ENCODE assay signal across 9 mouse cellular contexts in the genomic region with DNA sequence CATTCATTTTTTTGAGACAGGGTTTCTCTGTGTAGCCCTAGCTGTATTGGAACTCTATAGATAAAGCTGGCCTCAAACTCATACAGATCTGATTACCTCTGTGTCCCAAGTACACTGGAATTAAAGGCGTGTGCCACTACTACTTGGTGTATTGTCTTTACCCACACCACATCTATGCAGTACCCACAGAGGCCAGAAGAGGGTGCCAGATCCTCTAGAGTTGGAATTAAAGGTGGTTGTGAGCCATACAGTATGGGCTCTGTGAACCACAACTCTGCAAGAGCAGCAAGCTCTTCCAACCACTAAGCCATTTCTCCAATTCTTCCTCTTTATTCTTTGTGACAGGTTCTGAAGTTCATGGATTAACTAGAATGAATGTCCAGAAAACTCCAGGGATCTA. TPM values are rescaled to one million over a fixed set of nuclear protein-coding genes. Genes with fewer than 3 reads are reported as not detected.
A peak's percentile ranks its signal among the peaks of the same experiment; 100 is the strongest.
DNase-seq lines count a peak whose midpoint lies in the region; ATAC-seq and TF ChIP-seq lines count a peak whose summit lies in the region.
"Had no signal": no experiment of that assay in that cellular context is flagged by ENCODE, and none has a peak within 500 bp of the region (broad histone marks: within the 10 kb centered on the region; RNA-seq: fewer than 3 reads in every experiment).

No protein-coding gene starts in this region.

- peak; percentile 31 for DNase-seq in gastrocnemius, adult 2 months
- DNase-seq in gastrocnemius, adult 8-10 months (ENCODE audit: low spot score in 2 of 2) = no peak
- peak; percentile 26 for DNase-seq in ovary, postnatal 36 days (ENCODE audit: low spot score)
- no peak for DNase-seq in ovary, postnatal 10 days (ENCODE audit: low spot score)
- peak; percentile 42 for DNase-seq in c-Kit-positive CD71-positive TER-119-negative erythroid progenitor cells, embryonic 14.5 days (ENCODE audit: low read depth)
- DNase-seq in liver, embryonic 13.5 days = peak; percentile 27
- DNase-seq in thymus, postnatal 0 days (ENCODE audit: low spot score) = peak; percentile 41
- no peak for DNase-seq in frontal cortex, postnatal 36 days (ENCODE audit: low spot score in 2 of 2)

- peak; percentile 67 for TF ChIP-seq CTCF in gastrocnemius, adult 2 months (IDR thresholded peaks at IDR 0.05)

- no peak overlapping the region for H3K27ac ChIP-seq in gastrocnemius, adult 2 months
- no peak overlapping the region for H3K27ac ChIP-seq in liver, embryonic 13.5 days
- H3K27ac ChIP-seq: hindbrain, embryonic 15.5 days had no signal

- intact Hi-C loops in gastrocnemius, adult 2 months (cut with DNase I) = loop anchor here (2.0 kb wide), 1 partner anchor 108 kb away; no protein-coding TSS in a partner anchor

- H3K4me3 ChIP-seq in gastrocnemius, adult 2 months = no peak overlapping the region
- no peak overlapping the region for H3K4me3 ChIP-seq in liver, embryonic 13.5 days (replicated peaks)
- H3K4me3 ChIP-seq: hindbrain, embryonic 15.5 days had no signal

- no peaks in the 10 kb centered on the region; the same call in 1 of the 2 replicates for H3K27me3 ChIP-seq in liver, embryonic 13.5 days
- H3K27me3 ChIP-seq: hindbrain, embryonic 15.5 days had no signal

- no peak overlapping the region for H3K9ac ChIP-seq in liver, embryonic 13.5 days
- H3K9ac ChIP-seq: hindbrain, embryonic 15.5 days had no signal

- H3K4me2 ChIP-seq in liver, embryonic 13.5 days = no peak overlapping the region
- H3K4me2 ChIP-seq: hindbrain, embryonic 15.5 days had no signal

- no peak for ATAC-seq in liver, embryonic 13.5 days (ENCODE audit: low read depth)

- no peaks in the 10 kb centered on the region for H3K36me3 ChIP-seq in liver, embryonic 13.5 days
- H3K36me3 ChIP-seq: hindbrain, embryonic 15.5 days had no signal

- no peaks in the 10 kb centered on the region for H3K4me1 ChIP-seq in liver, embryonic 13.5 days (replicated peaks)
- H3K4me1 ChIP-seq: hindbrain, embryonic 15.5 days had no signal

- 29% methylated on average over 1 of the region's 1 CpGs for WGBS in liver, embryonic 13.5 days (ENCODE audit: insufficient replicate concordance)

- no peaks in the 10 kb centered on the region for H3K9me3 ChIP-seq in liver, embryonic 13.5 days (replicated peaks)
- H3K9me3 ChIP-seq: hindbrain, embryonic 15.5 days had no signal

RNA-seq across cellular contexts. Expression of a gene that starts 6.8 kb away (rescaled TPM):
- 10 to 100 TPM; 19.8 to 29.3 TPM for total RNA-seq in gastrocnemius, adult 2 months (2021)
- 10 to 100 TPM; 16.4 to 26.5 (median 22.0) TPM for total RNA-seq in gastrocnemius, adult 8-10 months (2022)
- polyA plus RNA-seq in liver, embryonic 13.5 days (2015; fragmentation: Nextera tagmentation; extraction: Ambion mirVana) = 6.2 and 6.4 TPM in 2 replicates
- 0.27 and 0.31 TPM in 2 replicates for polyA plus RNA-seq in thymus, postnatal 0 days (2015; fragmentation: Nextera tagmentation; extraction: Ambion mirVana)

RNA-seq across cellular contexts. Expression of a gene that starts 17.7 kb away (rescaled TPM):
- total RNA-seq in gastrocnemius, adult 2 months (2021) = 10 to 100 TPM; 15.6 to 47.9 TPM
- total RNA-seq in gastrocnemius, adult 8-10 months (2022) = 10 to 100 TPM; 21.4 to 28.6 (median 23.1) TPM
- 2.8 and 2.9 TPM in 2 replicates for polyA plus RNA-seq in liver, embryonic 13.5 days (2015; fragmentation: Nextera tagmentation; extraction: Ambion mirVana)
- polyA plus RNA-seq in thymus, postnatal 0 days (2015; fragmentation: Nextera tagmentation; extraction: Ambion mirVana) = 0.23 and 0.78 TPM in 2 replicates

RNA-seq across cellular contexts. Expression of a gene that starts 18.4 kb away (rescaled TPM):
- 10 to 100 TPM; 13.9 to 15.0 TPM for total RNA-seq in gastrocnemius, adult 2 months (2021)
- 10 to 100 TPM; 18.0 to 35.6 (median 25.9) TPM for total RNA-seq in gastrocnemius, adult 8-10 months (2022)
- 170 and 184 TPM in 2 replicates for polyA plus RNA-seq in liver, embryonic 13.5 days (2015; fragmentation: Nextera tagmentation; extraction: Ambion mirVana)
- polyA plus RNA-seq in thymus, postnatal 0 days (2015; fragmentation: Nextera tagmentation; extraction: Ambion mirVana) = 10.2 and 13.8 TPM in 2 replicates

RNA-seq across cellular contexts. Expression of a gene that starts 24.7 kb away (rescaled TPM):
- total RNA-seq in gastrocnemius, adult 2 months (2021) = 10 to 100 TPM in 1 of 2 experiments, 1 to 10 TPM in 1; 9.5 to 11.2 TPM
- 1 to 10 TPM; 3.7 to 6.0 (median 5.1) TPM for total RNA-seq in gastrocnemius, adult 8-10 months (2022)
- polyA plus RNA-seq in liver, embryonic 13.5 days (2015; fragmentation: Nextera tagmentation; extraction: Ambion mirVana) = 191 and 256 TPM in 2 replicates
- polyA plus RNA-seq in thymus, postnatal 0 days (2015; fragmentation: Nextera tagmentation; extraction: Ambion mirVana) = 43.7 and 45.0 TPM in 2 replicates

RNA-seq across cellular contexts. Expression of a gene that starts 48.0 kb away (rescaled TPM):
- total RNA-seq in gastrocnemius, adult 2 months (2021) = 10 to 100 TPM; 18.4 to 30.3 TPM
- 10 to 100 TPM; 21.0 to 27.8 (median 24.2) TPM for total RNA-seq in gastrocnemius, adult 8-10 months (2022)
- 227 and 291 TPM in 2 replicates for polyA plus RNA-seq in liver, embryonic 13.5 days (2015; fragmentation: Nextera tagmentation; extraction: Ambion mirVana)
- polyA plus RNA-seq in thymus, postnatal 0 days (2015; fragmentation: Nextera tagmentation; extraction: Ambion mirVana) = 158 and 169 TPM in 2 replicates

Comparison
In these comparisons a context has a peak if more than half of its experiments do, and no peak if none do; other contexts are left out.
1. DNase-seq: peak in gastrocnemius, adult 2 months (single experiment), ovary, postnatal 36 days (single experiment), c-Kit-positive CD71-positive TER-119-negative erythroid progenitor cells, embryonic 14.5 days (single experiment), liver, embryonic 13.5 days (single experiment) and thymus, postnatal 0 days (single experiment); none in gastrocnemius, adult 8-10 months (0 of 2), ovary, postnatal 10 days (single experiment) and frontal cortex, postnatal 36 days (0 of 2).